8 mouse cellular contexts compared by ENCODE assay signal in genomic region chr17:10840731-10841201, GRCm38 (mm10). TPM values are rescaled to one million over a fixed set of nuclear protein-coding genes. Genes with fewer than 3 reads are reported as not detected.
DNase-seq lines count a peak whose midpoint lies in the region; ATAC-seq and TF ChIP-seq lines count a peak whose summit lies in the region.

No protein-coding gene starts in this region.

- peaks cover 9% of the 10 kb centered on the region for H3K4me1 ChIP-seq in forebrain, embryonic 16.5 days (replicated peaks; ENCODE audit: control insufficient read depth, insufficient read depth, low read length)
- H3K4me1 ChIP-seq in liver, embryonic 16.5 days (ENCODE audit: control insufficient read depth, low read depth, low read length), result peaks cover 5% of the 10 kb centered on the region
- 0 out of 2 replicates have a peak, but pooled peaks cover 4% of the 10 kb centered on the region for H3K4me1 ChIP-seq in neural tube, embryonic 11.5 days (ENCODE audit: control insufficient read depth, insufficient read depth, low read length)
- no peaks in the 10 kb centered on the region for H3K4me1 ChIP-seq in stomach, postnatal 0 days (replicated peaks; ENCODE audit: control insufficient read depth, insufficient read depth)

- H3K9ac ChIP-seq in forebrain, embryonic 16.5 days (replicated peaks; ENCODE audit: low read depth, low read length), result peak overlapping the region; percentile 88
- H3K9ac ChIP-seq in liver, embryonic 16.5 days (ENCODE audit: low read depth, low read length), result peak overlapping the region; percentile 69
- H3K9ac ChIP-seq in neural tube, embryonic 11.5 days (ENCODE audit: low read length), result peak overlapping the region; percentile 69
- peak overlapping the region; percentile 76 for H3K9ac ChIP-seq in stomach, postnatal 0 days (ENCODE audit: low read length)

- H3K4me2 ChIP-seq in forebrain, embryonic 16.5 days (ENCODE audit: low read length), result peak overlapping the region; percentile 87
- H3K4me2 ChIP-seq in liver, embryonic 16.5 days (ENCODE audit: low read depth, low read length), result peak overlapping the region; percentile 89
- H3K4me2 ChIP-seq in neural tube, embryonic 11.5 days (ENCODE audit: low read depth), result peak overlapping the region; percentile 72
- peak overlapping the region; percentile 84 for H3K4me2 ChIP-seq in stomach, postnatal 0 days (replicated peaks; ENCODE audit: low read depth)

- no peaks in the 10 kb centered on the region for H3K36me3 ChIP-seq in forebrain, embryonic 16.5 days (ENCODE audit: control insufficient read depth, insufficient read depth)
- H3K36me3 ChIP-seq in liver, embryonic 16.5 days (ENCODE audit: control insufficient read depth, insufficient read depth), result no peaks in the 10 kb centered on the region
- no peaks in the 10 kb centered on the region for H3K36me3 ChIP-seq in neural tube, embryonic 11.5 days (ENCODE audit: control insufficient read depth, insufficient read depth, low read length)
- H3K36me3 ChIP-seq in stomach, postnatal 0 days (ENCODE audit: control insufficient read depth, insufficient read depth, low read length), result no peaks in the 10 kb centered on the region

- H3K27me3 ChIP-seq in forebrain, embryonic 16.5 days (replicated peaks; ENCODE audit: control insufficient read depth, insufficient read depth, low read length), result no peaks in the 10 kb centered on the region
- no peaks in the 10 kb centered on the region for H3K27me3 ChIP-seq in liver, embryonic 16.5 days (ENCODE audit: control insufficient read depth, insufficient read depth, low read depth, low read length)
- H3K27me3 ChIP-seq in neural tube, embryonic 11.5 days (ENCODE audit: control insufficient read depth, insufficient read depth, low read length), result no peaks in the 10 kb centered on the region
- no peaks in the 10 kb centered on the region for H3K27me3 ChIP-seq in stomach, postnatal 0 days (ENCODE audit: control insufficient read depth, insufficient read depth, low read length)

- no peak for TF ChIP-seq EP300 in stomach, postnatal 0 days (optimal IDR thresholded peaks at IDR 0.05)

- peak; percentile 79 for DNase-seq in ES-CJ7 (ENCODE audit: low read depth, low spot score)
- DNase-seq in c-Kit-positive CD71-positive TER-119-negative erythroid progenitor cells, embryonic 14.5 days (ENCODE audit: low read depth), result peak; percentile 50
- DNase-seq in heart, postnatal 25 days (ENCODE audit: low spot score), result peak; percentile 10
- DNase-seq in large intestine, adult 2 months (ENCODE audit: low read depth, low spot score), result peak; percentile 52
- DNase-seq in neural tube, embryonic 11.5 days (ENCODE audit: low spot score), result peak; percentile 56
- peak; percentile 69 for DNase-seq in stomach, postnatal 0 days (ENCODE audit: low spot score)

- H3K27ac ChIP-seq in forebrain, embryonic 16.5 days (ENCODE audit: low read length), result no peak overlapping the region
- 0 out of 2 replicates have a peak overlapping the region, but pooled peaks have one; percentile 37 for H3K27ac ChIP-seq in liver, embryonic 16.5 days (ENCODE audit: low read length)
- H3K27ac ChIP-seq in neural tube, embryonic 11.5 days (ENCODE audit: low read depth, low read length), result no peak overlapping the region
- H3K27ac ChIP-seq in stomach, postnatal 0 days (replicated peaks), result peak overlapping the region; percentile 83

- no peaks in the 10 kb centered on the region for H3K9me3 ChIP-seq in forebrain, embryonic 16.5 days (ENCODE audit: control insufficient read depth, low read length)
- H3K9me3 ChIP-seq in liver, embryonic 16.5 days (replicated peaks; ENCODE audit: control insufficient read depth, low read length), result no peaks in the 10 kb centered on the region
- no peaks in the 10 kb centered on the region for H3K9me3 ChIP-seq in neural tube, embryonic 11.5 days (ENCODE audit: control insufficient read depth, low read length)
- no peaks in the 10 kb centered on the region for H3K9me3 ChIP-seq in stomach, postnatal 0 days (ENCODE audit: control insufficient read depth, low read length)

- ATAC-seq in forebrain, embryonic 16.5 days, result peak; percentile 41
- ATAC-seq in liver, embryonic 16.5 days (ENCODE audit: low read depth), result 0 out of 2 replicates have a peak, but pooled peaks have one; percentile 25
- ATAC-seq in neural tube, embryonic 11.5 days (ENCODE audit: insufficient read depth, low FRiP score, low TSS enrichment), result peak; percentile 62; the same call in 1 of the 2 replicates
- peak; percentile 84 for ATAC-seq in stomach, postnatal 0 days (ENCODE audit: low FRiP score, low TSS enrichment)

- H3K4me3 ChIP-seq in forebrain, embryonic 16.5 days (replicated peaks; ENCODE audit: low read length), result peak overlapping the region; percentile 86
- H3K4me3 ChIP-seq in liver, embryonic 16.5 days (ENCODE audit: low read depth, low read length), result peak overlapping the region; percentile 74
- peak overlapping the region; percentile 72 for H3K4me3 ChIP-seq in neural tube, embryonic 11.5 days (ENCODE audit: low read depth, low read length)
- H3K4me3 ChIP-seq in stomach, postnatal 0 days (ENCODE audit: low read depth, low read length), result peak overlapping the region; percentile 68

- TF ChIP-seq CTCF in stomach, postnatal 0 days (IDR thresholded peaks at IDR 0.05; ENCODE audit: low read depth), result peak; percentile 71

- 2% methylated on average over 20 of the region's 20 CpGs for WGBS in forebrain, embryonic 16.5 days
- 2% methylated on average over 20 of the region's 20 CpGs for WGBS in large intestine, adult 2 months
- WGBS in liver, embryonic 16.5 days (ENCODE audit: insufficient replicate concordance), result 2% methylated on average over 20 of the region's 20 CpGs
- WGBS in neural tube, embryonic 11.5 days, result 3% methylated on average over 20 of the region's 20 CpGs
- WGBS in stomach, postnatal 0 days, result 2% methylated on average over 20 of the region's 20 CpGs

- intact Hi-C loops in heart, postnatal 25 days (cut with DNase I), result no loop called here

RNA-seq across cellular contexts. Expression of gene Prkn, which starts 0.6 kb away (rescaled TPM):
- 3.4 and 3.9 TPM in 2 replicates for polyA plus RNA-seq in forebrain, embryonic 16.5 days (2015; fragmentation: Nextera tagmentation; extraction: Ambion mirVana)
- total RNA-seq in heart, postnatal 25 days (2021), result 1 to 10 TPM; 8.7 to 9.2 TPM
- polyA plus RNA-seq in large intestine, adult 2 months (2012; rRNA removed), result 0.40 and 0.47 TPM in 2 replicates
- polyA plus RNA-seq in liver, embryonic 16.5 days (2015; fragmentation: Nextera tagmentation; extraction: Ambion mirVana), result 0.63 and 0.70 TPM in 2 replicates
- polyA plus RNA-seq in neural tube, embryonic 11.5 days (2014; fragmentation: Nextera tagmentation; extraction: Ambion mirVana), result 1.3 and 1.4 TPM in 2 replicates
- polyA plus RNA-seq in stomach, postnatal 0 days (2015; fragmentation: Nextera tagmentation; extraction: Ambion mirVana), result 2.3 and 3.3 TPM in 2 replicates

RNA-seq across cellular contexts. Expression of gene Pacrg, which starts 0.7 kb away (rescaled TPM):
- polyA plus RNA-seq in forebrain, embryonic 16.5 days (2015; fragmentation: Nextera tagmentation; extraction: Ambion mirVana), result 6.7 and 7.7 TPM in 2 replicates
- total RNA-seq in heart, postnatal 25 days (2021), result 1 to 10 TPM; 1.1 to 1.2 TPM
- polyA plus RNA-seq in large intestine, adult 2 months (2012; rRNA removed), result 0.29 and 0.33 TPM in 2 replicates
- 0.08 TPM in 1 of 2 replicates, not detected in the other for polyA plus RNA-seq in liver, embryonic 16.5 days (2015; fragmentation: Nextera tagmentation; extraction: Ambion mirVana)
- 5.3 and 6.4 TPM in 2 replicates for polyA plus RNA-seq in neural tube, embryonic 11.5 days (2014; fragmentation: Nextera tagmentation; extraction: Ambion mirVana)
- polyA plus RNA-seq in stomach, postnatal 0 days (2015; fragmentation: Nextera tagmentation; extraction: Ambion mirVana), result 0.89 and 1.2 TPM in 2 replicates

Comparison
In these comparisons a context has a peak if more than half of its experiments do, and no peak if none do; other contexts are left out.
1. DNase-seq: peak in every context shown above with its lines; median percentile 79 in ES-CJ7; 69 in stomach, postnatal 0 days; 56 in neural tube, embryonic 11.5 days; 52 in large intestine, adult 2 months; 50 in c-Kit-positive CD71-positive TER-119-negative erythroid progenitor cells, embryonic 14.5 days; 10 in heart, postnatal 25 days.
2. ATAC-seq: peak in every context shown above with its lines; median percentile 84 in stomach, postnatal 0 days; 62 in neural tube, embryonic 11.5 days; 41 in forebrain, embryonic 16.5 days; 25 in liver, embryonic 16.5 days.
3. H3K27ac ChIP-seq: peak in liver, embryonic 16.5 days (single experiment) and stomach, postnatal 0 days (single experiment); none in forebrain, embryonic 16.5 days (single experiment) and neural tube, embryonic 11.5 days (single experiment).
4. Peak in every context shown above with its lines, with median percentiles within 50 percentile points of each other: H3K4me2 ChIP-seq, H3K4me3 ChIP-seq and H3K9ac ChIP-seq.